Mouse (Mus musculus): ENCODE results near the gene Milr1. TPM values are rescaled to one million over a fixed set of nuclear protein-coding genes. Genes with fewer than 3 reads are reported as not detected.
"Not testable (repeated sequence)": the region's sequence is repeated elsewhere in the genome, so short reads cannot be mapped to it uniquely, and the experiment has no call there.

Milr1 gene
- 10 to 100 TPM in 2 of 3 experiments, 1 to 10 TPM in 1; 9.0 to 12.2 (median 11.5) TPM for polyA plus RNA-seq (2017; shearing (Covaris generic))

DNA sequence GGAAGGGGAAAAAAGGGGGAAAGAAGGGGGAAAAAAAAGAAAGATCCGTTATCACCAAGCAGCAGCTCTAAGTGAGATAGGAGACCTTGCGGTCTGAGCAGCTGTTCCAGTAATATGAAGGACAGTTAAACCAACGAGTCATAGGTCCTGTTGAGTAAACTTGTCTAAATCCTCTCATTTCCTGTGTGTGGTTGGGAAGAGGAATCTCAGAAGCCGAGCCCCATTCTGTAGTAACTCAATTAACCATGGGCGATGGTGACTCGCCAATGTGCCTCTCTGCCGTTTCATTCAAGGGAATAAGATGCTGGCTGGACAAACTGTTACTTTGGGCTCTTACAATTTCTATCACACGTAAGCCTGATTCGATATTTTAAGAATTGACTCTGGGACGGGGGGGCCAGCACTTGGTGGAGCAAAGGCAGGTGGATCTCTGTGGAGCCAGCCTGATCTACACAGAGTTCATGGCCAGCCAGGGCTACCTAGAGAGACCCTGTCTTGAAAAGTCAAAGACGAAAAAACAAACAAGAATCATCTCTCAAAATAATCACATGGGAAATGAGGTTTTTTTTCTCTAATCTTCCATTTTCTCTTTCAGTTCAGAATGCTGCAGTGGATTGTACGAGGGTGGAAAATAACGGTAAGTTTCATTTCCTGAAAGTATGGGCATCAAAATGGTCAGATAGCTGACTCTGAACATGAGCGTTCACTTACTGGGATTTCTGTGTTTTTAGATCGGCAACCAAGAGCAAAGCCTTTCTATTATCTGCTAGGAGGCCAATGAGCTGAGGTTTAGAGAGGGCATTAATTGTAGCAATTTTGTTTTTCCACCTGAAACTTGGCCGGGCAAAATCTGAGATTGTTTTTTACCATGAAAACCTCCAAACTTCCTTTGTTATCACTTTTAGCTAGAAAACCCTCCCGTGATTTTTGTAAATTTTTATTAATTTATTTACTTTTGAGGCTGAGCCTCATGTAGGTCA, at the start of gene Milr1:
Gene Milr1, plus strand, starts transcription at position 188 of the 980 bp plus-strand sequence.
- ATAC-seq, result peak; percentile 22

DNA sequence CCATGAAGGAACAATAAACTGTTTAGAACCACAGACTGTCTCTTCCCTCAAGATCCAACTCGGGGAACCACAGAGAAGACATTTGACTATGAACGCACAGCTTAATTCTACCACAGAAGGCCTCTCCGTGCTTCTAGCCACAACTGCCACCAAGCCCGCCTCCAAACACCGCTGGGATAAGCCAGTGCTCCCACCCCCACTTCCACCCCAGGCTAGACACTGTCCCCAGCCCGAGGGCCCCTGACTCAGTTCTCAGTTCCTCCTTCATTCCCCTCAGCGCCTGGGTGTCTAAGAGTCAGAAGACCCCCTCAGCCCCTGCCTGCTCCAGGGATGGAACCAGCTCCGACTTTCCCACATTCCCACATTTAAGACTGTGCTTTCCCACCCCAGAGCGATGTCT, 49.4 kb upstream of the Milr1 start:
- ATAC-seq, result no peak

DNA sequence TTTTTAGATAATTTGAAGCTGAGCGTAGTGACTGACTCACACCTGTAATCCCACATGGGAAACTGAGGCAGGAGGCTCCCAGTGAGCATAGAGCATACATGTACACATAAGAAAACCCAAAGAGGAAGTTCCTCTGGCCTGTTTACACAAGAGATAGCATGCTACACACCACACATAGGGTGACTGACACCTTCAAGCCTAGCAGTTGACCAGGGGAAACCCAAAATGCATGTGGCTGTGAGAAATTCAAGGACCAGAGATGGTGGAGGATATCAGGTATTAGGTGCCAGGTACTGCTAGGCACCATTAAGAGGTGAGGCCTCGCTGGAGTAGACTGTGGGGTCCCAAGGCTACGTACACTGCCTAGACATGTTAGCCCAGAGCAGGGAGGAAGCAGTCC, 48.4 kb upstream of the Milr1 start:
- no peak for ATAC-seq

- no peak for ATAC-seq
Observed at GRCm38 (mm10) chr11:106703931-106704330, 47.1 kb upstream of the Milr1 start.

GRCm38 (mm10) chr11:106704399-106705111, 46.5 kb upstream of the Milr1 start:
- ATAC-seq, result no peak

DNA sequence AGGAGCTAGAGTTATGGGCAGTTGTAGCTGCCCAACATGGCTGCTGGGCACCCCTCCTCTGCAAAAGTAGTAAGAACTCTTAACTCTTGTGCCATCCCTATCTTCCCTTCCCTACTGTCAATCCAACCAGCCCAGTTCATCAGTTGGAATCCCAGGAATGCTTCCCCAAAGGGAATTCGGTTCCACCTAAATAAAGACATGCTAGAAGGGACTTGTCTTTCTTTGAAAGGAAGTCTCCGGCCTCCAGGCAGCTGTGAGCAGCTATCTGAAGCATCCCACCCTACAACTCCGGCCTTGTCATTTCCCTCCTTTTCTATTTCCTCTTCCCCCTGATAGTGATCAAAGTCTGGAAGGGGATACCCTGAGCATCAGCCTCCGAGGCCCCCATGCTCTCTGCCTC, 44.8 kb upstream of the Milr1 start:
- no peak for ATAC-seq

DNA sequence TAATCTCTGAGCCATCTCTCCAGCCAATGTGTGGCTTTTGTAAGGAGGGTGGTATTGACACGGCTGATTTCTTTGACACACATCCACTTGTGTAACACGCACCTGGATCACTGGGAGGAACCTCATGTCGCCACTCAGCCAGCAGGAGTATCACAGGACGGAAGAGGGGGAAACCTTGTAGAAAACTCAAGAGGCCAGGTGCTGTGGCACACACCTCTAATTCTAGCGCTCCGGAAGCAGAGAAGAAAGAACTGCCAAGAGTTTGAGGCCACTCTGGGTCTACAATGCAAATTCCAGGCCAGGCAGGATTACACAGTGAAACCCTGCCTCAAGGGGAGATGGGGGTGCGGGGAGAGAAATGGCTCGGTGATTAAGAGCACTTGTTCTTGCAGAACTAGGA, 43.9 kb upstream of the Milr1 start:
- no peak for ATAC-seq

DNA sequence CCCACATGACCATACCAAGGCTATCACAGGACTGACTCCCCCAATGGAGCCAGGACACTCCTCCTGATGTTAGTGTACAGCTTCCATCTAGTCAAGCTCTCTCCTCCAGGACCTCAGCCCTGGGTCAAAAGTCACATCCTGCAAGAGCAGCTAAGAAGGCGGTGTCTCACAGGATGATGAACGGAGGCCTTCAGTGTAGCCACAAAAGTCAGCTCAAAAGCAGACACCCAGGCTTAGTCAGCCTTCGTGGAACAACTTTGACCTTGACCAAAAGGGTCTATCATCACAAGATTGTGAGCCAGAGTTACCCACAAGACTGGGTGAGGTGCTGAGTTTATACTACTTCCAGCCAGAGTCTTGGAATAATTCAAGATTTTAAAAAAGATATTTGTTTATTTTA, 43.2 kb upstream of the Milr1 start:
- no peak for ATAC-seq

- ATAC-seq, result no peak
Observed at GRCm38 (mm10) chr11:106709227-106709985, 41.6 kb upstream of the Milr1 start.

GRCm38 (mm10) chr11:106710789-106711188, 40.2 kb upstream of the Milr1 start:
- no peak for ATAC-seq

DNA sequence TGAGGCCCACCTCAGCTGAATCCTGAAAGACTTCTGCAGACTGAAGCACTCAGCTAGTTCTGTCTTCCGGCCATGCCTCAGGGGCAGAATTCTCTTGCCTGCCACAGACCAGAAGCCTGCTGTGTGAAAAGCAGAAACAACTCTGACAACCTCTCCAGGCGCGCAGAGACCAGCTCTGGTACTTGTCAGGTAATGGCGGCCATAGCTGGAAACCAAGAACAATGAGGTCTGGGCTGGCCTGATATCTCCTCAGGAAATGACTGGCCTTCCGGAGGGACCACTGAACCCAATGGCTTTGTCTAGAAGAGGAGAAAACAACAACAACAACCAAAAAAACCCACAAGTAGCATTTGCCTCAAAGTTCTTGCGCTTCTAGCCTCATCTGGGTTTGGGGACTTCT, 36.0 kb upstream of the Milr1 start:
- ATAC-seq, result no peak

GRCm38 (mm10) chr11:106716568-106716967, 34.5 kb upstream of the Milr1 start:
- peak; percentile 78 for ATAC-seq

DNA sequence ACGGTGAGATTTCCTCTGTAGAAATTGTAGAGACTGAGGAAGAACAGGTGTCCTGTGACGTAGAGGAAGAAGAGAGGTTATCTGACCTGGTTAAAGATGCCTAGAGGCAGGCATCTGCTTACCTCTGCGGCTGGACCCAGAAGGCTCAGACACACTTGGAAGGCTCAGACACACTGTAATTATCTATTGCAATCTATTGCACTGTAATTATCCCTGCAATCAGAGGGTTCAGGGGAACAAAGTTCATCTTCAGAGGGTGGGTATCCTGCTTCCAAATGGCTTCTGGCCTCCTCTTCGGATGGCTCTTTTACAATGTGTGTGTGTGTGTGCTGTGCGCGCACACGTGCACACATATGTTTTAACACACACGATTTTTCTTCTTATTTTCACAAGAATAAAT, 30.6 kb upstream of the Milr1 start:
- no peak for ATAC-seq

DNA sequence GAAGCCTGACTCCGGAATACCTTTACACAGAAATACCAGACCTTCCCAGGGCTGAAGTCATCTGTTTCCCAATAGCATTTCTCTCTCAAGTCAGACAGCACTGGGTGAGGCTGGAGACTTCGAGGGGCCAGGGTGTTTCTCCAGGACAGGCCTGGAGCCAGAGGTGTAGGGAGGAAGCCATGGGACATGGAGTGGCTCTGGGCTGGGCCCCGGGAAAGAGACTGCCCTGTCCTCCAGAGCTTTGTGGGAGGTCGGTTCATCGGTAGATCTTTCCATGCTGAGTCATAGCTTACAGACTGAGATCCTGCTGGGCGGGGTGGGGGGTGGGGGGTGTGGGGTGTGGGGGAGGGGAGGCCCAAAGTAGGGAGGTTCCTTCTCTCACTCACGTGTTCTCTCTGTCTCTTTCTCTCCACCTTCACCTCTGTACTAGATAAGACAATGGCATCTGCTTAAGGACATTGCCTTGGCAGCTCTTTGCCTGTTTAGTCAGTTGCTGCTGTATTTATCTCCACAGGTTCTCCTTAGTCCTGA, 28.1 kb upstream of the Milr1 start:
- no peak for ATAC-seq

- ATAC-seq, result no peak
Observed at GRCm38 (mm10) chr11:106723611-106724125, 27.4 kb upstream of the Milr1 start.

DNA sequence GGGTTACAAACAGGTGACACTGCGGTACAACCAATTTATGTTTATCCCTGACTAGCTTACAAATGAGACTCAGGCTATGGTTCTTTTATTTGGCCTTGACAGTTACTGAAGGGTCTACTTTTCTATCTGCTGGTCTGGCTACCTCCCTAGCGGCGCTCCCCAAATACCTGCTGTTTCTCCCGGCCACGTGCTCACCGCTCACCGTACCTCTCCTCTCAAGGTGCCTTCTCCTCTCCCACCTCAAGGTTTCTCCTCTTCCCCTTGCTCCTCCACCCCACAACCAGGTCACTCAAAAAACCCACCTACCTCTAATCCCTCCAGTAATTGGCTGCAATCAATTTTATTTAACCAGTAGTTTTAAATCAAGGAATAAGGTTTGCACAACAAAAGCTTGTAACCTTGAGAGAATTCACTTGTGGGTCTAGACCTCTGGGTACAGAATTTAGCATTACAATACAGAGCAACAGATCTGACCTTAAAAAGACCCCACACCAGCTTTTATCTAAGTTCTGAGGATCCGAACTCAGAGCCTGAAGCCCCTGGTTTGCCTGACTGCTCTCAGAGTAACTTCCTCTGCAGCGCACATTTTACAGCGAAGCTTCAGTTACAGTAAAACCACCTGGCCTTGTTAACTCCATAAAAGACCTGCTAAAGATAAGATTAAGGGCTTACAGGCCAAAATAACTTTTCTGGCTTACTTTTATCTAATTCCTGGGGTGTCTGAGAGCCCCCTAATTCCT, 26.7 kb upstream of the Milr1 start:
- ATAC-seq, result no peak

DNA sequence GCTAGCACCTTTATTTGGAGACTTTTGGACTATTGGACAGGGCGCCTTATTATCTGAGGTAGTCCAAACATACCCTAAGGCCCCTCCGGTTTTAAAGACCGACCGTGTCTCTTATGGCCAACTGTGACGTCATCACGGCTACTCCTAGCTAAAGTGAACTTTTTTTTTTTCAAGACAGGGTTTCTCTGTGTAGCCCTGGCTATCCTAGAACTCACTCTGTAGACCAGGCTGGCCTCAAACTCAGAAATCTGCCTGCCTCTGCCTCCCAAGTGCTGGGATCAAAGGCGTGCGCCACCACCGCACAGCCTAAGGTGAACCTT, 26.1 kb upstream of the Milr1 start:
- ATAC-seq, result not testable (repeated sequence)

DNA sequence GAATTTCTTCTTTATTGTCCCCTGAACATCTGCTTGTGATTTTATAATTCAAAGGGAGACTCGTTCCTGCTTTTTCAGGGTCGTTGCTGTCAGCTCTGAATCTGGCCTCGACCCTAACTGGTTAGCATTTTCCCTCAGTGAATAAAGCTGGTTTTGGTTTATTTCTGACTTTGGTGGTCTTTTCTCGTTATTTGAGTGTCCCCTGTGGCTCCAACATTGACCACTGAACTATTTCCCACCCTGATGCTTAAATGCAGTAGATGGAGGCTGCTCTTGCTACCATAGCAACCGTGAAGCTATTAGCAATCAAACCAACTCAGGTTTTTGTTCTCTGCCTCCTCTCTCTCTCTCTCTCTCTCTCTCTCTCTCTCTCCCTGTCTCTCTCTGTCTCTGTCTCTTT, 23.1 kb upstream of the Milr1 start:
- no peak for ATAC-seq

DNA sequence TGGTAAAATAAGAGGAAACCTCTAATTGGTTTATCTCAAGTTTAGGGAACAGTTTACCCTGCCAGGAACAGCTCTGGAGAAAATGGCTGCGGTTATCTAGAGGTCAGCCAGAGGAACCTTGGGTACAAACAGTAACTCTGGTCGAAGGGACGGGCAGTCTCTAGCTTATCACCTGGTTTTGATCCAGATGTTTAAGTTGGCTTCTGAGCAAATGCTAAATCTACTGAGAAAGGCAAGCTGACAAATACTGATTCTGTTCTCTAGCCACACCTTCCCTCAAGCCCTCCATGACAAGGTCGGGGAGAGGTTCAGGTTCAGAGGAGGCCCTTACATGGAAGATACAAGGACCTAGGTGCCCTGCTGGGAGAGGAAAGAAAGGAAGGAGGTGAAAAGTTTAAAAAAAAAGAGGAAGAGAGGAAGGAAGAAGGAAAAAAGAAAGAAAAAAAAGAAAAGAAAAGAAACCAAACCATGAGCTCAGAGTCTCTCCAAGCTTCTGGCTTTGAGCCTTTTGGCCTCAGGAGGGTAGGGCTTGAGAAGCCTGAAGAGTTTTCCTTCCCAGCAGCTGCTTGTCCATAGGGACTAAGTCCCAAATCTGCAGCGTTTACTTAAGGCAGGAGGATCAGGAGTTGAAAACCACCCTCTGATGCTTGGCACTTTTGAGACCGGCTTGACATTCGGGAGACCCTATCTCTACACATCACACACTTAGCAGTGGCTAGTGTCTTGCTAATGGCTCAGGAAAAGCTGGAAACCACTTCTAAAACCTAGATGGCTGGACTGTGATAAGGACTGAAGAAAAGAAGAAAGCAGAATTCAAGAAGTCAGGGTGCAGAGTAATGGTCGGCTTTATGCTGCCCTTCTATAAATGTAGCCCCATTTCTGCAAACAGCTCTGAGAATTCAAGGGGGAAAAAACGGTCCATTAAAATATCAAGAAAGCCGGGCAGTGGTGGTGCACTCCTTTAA, 22.3 kb upstream of the Milr1 start:
- no peak for ATAC-seq

DNA sequence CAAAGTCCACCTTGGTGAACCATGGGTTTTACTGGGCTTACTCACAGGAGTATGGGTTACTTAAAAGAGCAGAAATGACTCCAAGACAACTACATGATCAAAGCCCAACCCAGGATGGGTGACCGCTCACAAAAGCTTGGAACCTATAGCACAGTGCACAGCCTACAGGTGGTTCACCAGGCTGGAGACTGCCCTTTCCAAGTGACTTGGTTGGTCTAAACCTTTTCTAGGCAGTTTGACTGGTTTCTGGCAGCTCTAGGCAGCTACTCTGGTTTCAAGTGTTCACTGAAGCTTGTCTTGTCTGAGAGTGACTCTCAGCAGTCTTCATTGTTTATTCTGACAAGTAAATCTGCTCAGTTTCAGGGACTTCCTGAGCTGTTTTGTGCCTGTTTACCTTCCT, 21.4 kb upstream of the Milr1 start:
- ATAC-seq, result no peak

GRCm38 (mm10) chr11:106730714-106731113, 20.3 kb upstream of the Milr1 start:
- no peak for ATAC-seq
